Mouse (Mus musculus) liver, postnatal 0 days (tissue): ENCODE measurements around the gene Slc6a1. TPM values are rescaled to one million over a fixed set of nuclear protein-coding genes. Genes with fewer than 3 reads are reported as not detected.
A peak's percentile ranks its signal among the peaks of the same experiment; 100 is the strongest.

Experiments used
- ATAC-seq: fragments of 200-750 bp; cut with Nextera tagmentation; 2 replicates; pipeline ENCODE4 v1.8.0; 2017; ENCODE audit warnings: mild to moderate bottlenecking, moderate library complexity
- DNase-seq: peaks from one replicate; pipeline ENCODE4 v3.0.0-alpha.2; 2016
- H3K27ac ChIP-seq: fragments of 300-500 bp; sonication (generic); 2 replicates; pipeline ENCODE4 v1.5.1; 2014; ENCODE audit warnings: antibody characterized with exemption, moderate library complexity, mild to moderate bottlenecking, low read depth
- H3K27me3 ChIP-seq: fragments of 300-500 bp; sonication (generic); 2 replicates; pipeline ENCODE4 v1.6.1; 2014; ENCODE audit warnings: low read length, control low read depth, mixed read lengths; ENCODE audit not compliant: insufficient read depth
- H3K36me3 ChIP-seq: fragments of 300-500 bp; sonication (generic); replicated peaks from 2 replicates; pipeline ENCODE4 v1.6.1; 2014; ENCODE audit warnings: mild to moderate bottlenecking, control low read depth, low read length, moderate library complexity, mixed read lengths; ENCODE audit not compliant: insufficient read depth
- H3K4me1 ChIP-seq: fragments of 300-500 bp; sonication (generic); 2 replicates; pipeline ENCODE4 v1.6.1; 2014; ENCODE audit warnings: antibody characterized with exemption, mild to moderate bottlenecking, control low read depth; ENCODE audit not compliant: insufficient read depth
- H3K4me2 ChIP-seq: fragments of 300-500 bp; sonication (generic); 2 replicates; pipeline ENCODE4 v1.6.1; 2014; ENCODE audit warnings: low read depth, mild to moderate bottlenecking, low read length, moderate library complexity, mixed read lengths
- H3K4me3 ChIP-seq: fragments of 300-500 bp; sonication (generic); 2 replicates; pipeline ENCODE4 v1.5.1; 2014; ENCODE audit warnings: low read depth, low read length
- H3K9ac ChIP-seq: fragments of 300-500 bp; sonication (generic); replicated peaks from 2 replicates; pipeline ENCODE4 v1.6.1; 2014; ENCODE audit warnings: mild to moderate bottlenecking, moderate library complexity
- H3K9me3 ChIP-seq: fragments of 300-500 bp; sonication (generic); 2 replicates; pipeline ENCODE4 v1.6.1; 2016; ENCODE audit warnings: mild to moderate bottlenecking, control low read depth, low read length, mixed read lengths
- CTCF ChIP-seq: sonication (generic); IDR thresholded peaks from 2 replicates; pipeline ENCODE4 v1.5.1; 2016; ENCODE audit warnings: antibody characterized with exemption, low read depth
- EP300 ChIP-seq: IDR thresholded peaks from 2 replicates; pipeline ENCODE4 v1.6.1; 2016; ENCODE audit warnings: antibody characterized with exemption, low read depth, mild to moderate bottlenecking
- WGBS: fragments of 180-500 bp; shearing (Covaris S2); extraction: QIAGEN DNeasy Blood & Tissue Kit; methylation state at CpG from one replicate; pipeline ENCODE4 v1.1.7; 2014; ENCODE audit not compliant: insufficient replicate concordance; 5-methylcytosine and 5-hydroxymethylcytosine counted together
- polyA plus RNA-seq: library from polyadenylated mRNA; unstranded; fragments of >200 nt; fragmentation: Nextera tagmentation; extraction: Ambion mirVana; gene quantifications from 2 replicates; pipeline ENCODE4 v1.2.1, GENCODE M21; 2015

Gene Slc6a1
- polyA plus RNA-seq: not detected in 2 replicates

DNA sequence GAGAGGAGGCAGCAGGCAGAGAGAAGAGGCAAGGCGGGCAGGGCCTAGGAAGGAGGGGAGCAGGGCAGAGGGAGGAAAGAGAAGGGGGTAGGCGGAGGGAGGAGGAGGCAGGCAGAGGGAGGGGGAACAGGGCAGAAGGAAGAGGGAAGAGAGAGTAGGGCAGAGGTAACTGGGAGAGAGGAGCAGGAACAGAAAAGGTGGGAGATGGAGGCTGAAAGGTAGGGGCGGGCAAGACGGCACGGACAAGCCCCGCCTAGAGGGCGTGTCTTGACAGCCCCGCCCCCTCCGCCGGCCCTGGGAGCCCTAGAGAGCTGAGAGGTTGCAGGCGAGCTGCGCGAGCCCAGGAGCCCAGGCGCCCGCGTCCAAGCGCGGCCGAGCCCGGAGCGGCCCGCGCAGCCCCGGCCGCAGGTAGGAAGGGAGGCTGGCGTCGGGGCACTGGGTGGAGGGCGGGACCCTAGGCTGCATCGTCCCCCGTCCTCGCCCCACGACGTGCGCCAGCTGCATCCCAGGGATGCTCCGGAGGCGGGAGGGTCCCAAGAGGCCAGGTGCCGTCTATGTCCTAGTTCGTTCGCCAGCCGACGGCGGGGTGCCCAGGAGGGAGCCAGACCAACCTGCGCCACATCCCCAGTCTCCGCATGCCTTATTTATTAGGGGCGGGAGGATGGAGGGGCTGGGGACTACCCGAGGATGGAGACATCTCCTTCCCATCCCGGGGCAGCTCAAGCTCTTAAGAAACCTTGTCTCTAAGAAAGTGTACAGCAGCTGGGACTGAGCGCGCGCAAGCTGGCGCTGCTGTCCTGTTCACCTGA is at the start of gene Slc6a1:
TSS of gene Slc6a1 (plus strand) at position 167 of the 809 bp plus-strand sequence.
- WGBS: 5% methylated on average over 46 of the region's 51 CpGs
- Histone ChIP-seq H3K4me2 (no peak within 1 kb of the TSS), H3K27ac (no peak within 1 kb of the TSS), H3K4me3 (no peak within 1 kb of the TSS), H3K9me3 (no peaks in the 10 kb centered on the region), H3K4me1 (no peaks in the 10 kb centered on the region), H3K36me3 (no peaks in the 10 kb centered on the region), H3K27me3 (peaks cover 52% of the 10 kb centered on the region), H3K9ac (no peak within 1 kb of the TSS)
- TF ChIP-seq EP300 (no peak), CTCF (no peak)
- DNase-seq: peak; percentile 67
- ATAC-seq: peak; percentile 81

DNA sequence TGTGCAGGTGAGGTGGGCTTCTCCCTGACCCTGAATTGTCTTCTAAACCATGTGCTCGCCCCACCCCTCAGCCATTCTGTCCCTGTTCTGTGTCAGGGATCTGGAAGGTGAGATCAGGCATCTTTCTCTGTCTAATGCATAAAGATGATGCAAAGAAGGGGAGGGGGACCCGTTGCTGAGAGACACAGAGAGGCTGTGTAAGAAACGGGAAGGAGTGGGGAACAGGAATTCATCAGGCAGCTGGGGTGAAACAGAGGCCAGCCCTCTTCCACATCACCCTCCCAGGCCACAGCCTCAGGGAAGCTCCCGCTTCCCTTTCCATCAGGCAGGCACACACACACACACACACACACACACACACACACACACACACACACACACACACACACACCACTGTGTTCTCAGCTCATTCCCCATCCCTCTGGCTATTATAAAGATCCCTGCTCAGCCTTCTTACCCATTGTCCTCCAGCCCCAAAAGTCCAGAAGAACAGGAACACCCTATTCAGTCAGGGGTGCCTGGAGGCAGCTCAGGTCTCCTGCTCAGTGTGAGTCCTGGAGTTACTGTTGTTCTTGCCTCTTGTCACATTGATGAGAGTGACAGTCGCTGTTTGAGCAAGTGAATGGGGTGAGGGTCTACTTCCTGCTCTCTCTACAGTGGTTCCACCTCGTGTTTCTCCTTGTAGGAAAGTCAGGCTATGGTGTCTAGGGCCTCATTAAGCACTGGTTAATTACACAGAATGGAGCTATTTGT is 43.4 kb upstream of the Slc6a1 start:
- Histone ChIP-seq H3K9me3 (no peaks in the 10 kb centered on the region), H3K27me3 (no peaks in the 10 kb centered on the region), H3K4me3 (no peak overlapping the region), H3K4me1 (no peaks in the 10 kb centered on the region), H3K36me3 (no peaks in the 10 kb centered on the region), H3K4me2 (no peak overlapping the region), H3K9ac (no peak overlapping the region), H3K27ac (no peak overlapping the region)
- no peak for DNase-seq
- TF ChIP-seq EP300 (no peak), CTCF (no peak)
- WGBS: 38% methylated on average over 6 of the region's 6 CpGs
- no peak for ATAC-seq

DNA sequence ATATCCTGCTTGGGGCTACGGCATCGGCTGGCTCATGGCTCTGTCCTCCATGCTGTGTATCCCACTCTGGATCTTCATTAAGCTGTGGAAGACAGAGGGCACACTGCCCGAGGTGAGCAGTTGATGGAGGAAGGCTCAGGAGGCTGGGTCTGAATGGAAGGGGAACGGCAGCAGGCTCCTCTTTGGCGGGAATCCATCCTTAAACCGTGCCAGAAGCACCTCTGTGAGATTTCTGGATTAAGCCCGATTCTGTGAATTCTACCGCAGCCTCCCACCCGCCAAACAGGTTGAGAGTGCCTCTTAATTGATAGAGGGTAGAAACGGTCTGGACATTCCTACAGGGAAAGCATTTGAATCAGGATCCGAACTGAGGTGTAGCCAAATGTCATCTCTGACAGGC is 36.8 kb upstream of the Slc6a1 start:
- Histone ChIP-seq H3K9ac (no peak overlapping the region), H3K4me3 (no peak overlapping the region), H3K9me3 (no peaks in the 10 kb centered on the region), H3K27ac (no peak overlapping the region), H3K36me3 (no peaks in the 10 kb centered on the region), H3K4me1 (no peaks in the 10 kb centered on the region), H3K4me2 (no peak overlapping the region), H3K27me3 (peaks cover under 1% of the 10 kb centered on the region; the same call in 1 of the 2 replicates)
- 69% methylated on average over 11 of the region's 11 CpGs for WGBS
- DNase-seq: no peak
- ATAC-seq: no peak
- TF ChIP-seq CTCF (no peak), EP300 (no peak)

DNA sequence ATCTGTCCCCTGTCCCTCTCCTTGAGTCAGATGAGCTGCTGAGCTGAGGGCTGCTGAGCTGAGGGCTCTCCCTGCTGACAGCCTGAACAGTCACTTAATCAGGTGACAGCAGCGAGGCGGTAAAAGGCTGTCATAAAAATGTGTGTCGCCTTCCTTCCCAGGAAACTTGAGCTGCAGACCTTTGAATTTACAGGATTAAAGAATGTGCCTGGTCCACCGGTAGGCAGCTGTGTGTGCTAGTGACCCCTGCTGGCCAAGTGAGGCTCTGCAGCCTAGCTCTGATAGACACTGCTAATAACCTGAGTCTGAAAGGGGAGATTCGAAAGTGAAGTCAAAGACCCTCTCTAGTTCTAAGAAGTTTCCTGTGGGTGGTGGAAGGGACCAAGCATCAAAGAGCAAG is 32.1 kb upstream of the Slc6a1 start:
- H3K4me3 ChIP-seq: no peak overlapping the region
- no peak for ATAC-seq
- WGBS: 7% methylated on average over 5 of the region's 5 CpGs
- no peaks in the 10 kb centered on the region for H3K36me3 ChIP-seq
- no peak overlapping the region for H3K9ac ChIP-seq
- H3K9me3 ChIP-seq: no peaks in the 10 kb centered on the region
- no peaks in the 10 kb centered on the region for H3K4me1 ChIP-seq
- DNase-seq: peak; percentile 72
- H3K4me2 ChIP-seq: no peak overlapping the region
- TF ChIP-seq CTCF (peak; percentile 93), EP300 (no peak)
- H3K27ac ChIP-seq: no peak overlapping the region
- H3K27me3 ChIP-seq: peaks cover 7% of the 10 kb centered on the region; the same call in 1 of the 2 replicates

DNA sequence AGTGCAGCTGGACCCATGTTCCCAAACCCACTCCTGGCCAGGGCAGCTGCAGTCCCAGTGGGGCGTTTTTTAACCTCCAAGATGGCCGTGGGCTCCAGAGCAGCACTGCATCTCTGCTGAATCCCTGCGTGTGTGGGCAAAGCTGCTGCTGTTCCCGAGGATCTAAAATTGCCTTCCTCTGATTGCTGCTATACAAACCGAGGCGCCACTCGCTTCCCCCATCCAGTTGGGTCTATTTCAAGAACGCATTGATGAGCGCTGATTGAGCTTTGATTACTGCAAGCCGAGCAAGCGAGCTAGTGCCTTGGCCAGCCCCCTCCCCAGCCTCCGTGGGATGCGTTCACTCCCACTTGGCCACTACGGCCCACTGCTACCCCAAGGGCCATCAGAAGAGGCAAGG is 27.5 kb upstream of the Slc6a1 start:
- no peak overlapping the region for H3K27ac ChIP-seq
- no peak overlapping the region for H3K4me3 ChIP-seq
- ATAC-seq (no peak), DNase-seq (no peak)
- no peaks in the 10 kb centered on the region for H3K9me3 ChIP-seq
- no peak overlapping the region for H3K9ac ChIP-seq
- WGBS: 73% methylated on average over 14 of the region's 14 CpGs
- no peak for TF ChIP-seq EP300
- no peak for TF ChIP-seq CTCF
- H3K4me2 ChIP-seq: no peak overlapping the region
- peaks cover 7% of the 10 kb centered on the region; the same call in 1 of the 2 replicates for H3K27me3 ChIP-seq
- no peaks in the 10 kb centered on the region for H3K36me3 ChIP-seq
- H3K4me1 ChIP-seq: no peaks in the 10 kb centered on the region

DNA sequence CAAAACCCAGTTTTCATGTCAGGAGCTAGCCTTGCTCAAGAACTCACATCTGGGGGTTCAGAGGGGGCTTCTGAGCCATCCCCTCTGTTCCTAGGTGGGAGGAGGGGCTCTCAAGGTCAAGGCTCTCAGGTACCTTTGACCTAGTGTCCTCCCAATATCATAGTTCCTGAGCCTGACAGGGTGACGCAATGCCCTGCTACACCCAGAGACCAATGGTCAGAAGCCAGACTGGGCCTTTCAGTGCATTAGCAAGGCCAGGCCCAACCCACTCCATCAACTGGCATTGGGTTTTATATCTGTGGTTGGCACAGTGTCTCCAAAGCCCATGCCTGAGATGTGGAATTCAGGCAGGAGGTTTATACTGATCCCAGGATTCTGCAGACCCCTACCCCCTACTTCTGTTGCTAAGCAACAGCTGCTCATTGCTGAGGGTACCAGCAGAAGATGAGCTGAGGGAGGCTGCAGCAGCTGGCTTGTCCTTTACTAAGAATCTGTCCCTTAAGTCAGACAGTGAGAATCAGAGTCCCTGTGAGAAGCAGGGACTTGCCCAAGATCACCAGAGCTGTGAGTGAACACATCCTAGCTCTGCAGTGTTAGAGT is 24.6 kb upstream of the Slc6a1 start:
- H3K4me2 ChIP-seq: no peak overlapping the region
- no peak overlapping the region for H3K4me3 ChIP-seq
- no peak for DNase-seq
- no peaks in the 10 kb centered on the region for H3K36me3 ChIP-seq
- 0 out of 2 replicates have a peak, but pooled peaks cover 2% of the 10 kb centered on the region for H3K27me3 ChIP-seq
- 58% methylated on average over 1 of the region's 1 CpGs for WGBS
- peak; percentile 64 for ATAC-seq
- H3K27ac ChIP-seq: no peak overlapping the region
- H3K9me3 ChIP-seq: no peaks in the 10 kb centered on the region
- TF ChIP-seq CTCF (no peak), EP300 (no peak)
- H3K9ac ChIP-seq: no peak overlapping the region
- H3K4me1 ChIP-seq: no peaks in the 10 kb centered on the region
